Comparison of ENCODE assay signal across 24 mouse cellular contexts in the genomic region with DNA sequence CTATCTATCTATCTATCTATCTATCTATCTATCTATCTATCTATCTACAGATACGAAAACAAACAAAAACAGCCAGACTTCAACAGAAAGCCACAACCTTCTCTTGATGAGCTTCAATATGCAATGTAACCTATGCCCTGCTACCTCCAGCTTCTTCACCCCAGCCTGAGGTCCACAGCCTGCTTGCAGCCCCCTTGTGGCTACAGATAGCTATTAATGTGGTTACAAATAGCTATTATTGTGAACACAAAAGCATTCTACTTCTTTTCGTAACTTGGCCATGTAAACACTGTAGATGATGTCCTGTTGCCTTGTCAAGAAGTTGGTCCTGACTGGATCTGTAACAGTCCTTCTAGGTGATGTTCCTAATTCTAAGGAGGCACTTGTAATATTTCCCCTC. TPM values are rescaled to one million over a fixed set of nuclear protein-coding genes. Genes with fewer than 3 reads are reported as not detected.
A peak's percentile ranks its signal among the peaks of the same experiment; 100 is the strongest.
DNase-seq lines count a peak whose midpoint lies in the region; ATAC-seq and TF ChIP-seq lines count a peak whose summit lies in the region.
"Had no signal": no experiment of that assay in that cellular context is flagged by ENCODE, and none has a peak within 500 bp of the region (broad histone marks: within the 10 kb centered on the region; RNA-seq: fewer than 3 reads in every experiment).

No protein-coding gene starts in this region.

- no peak for ATAC-seq in Patski
- ATAC-seq: CD4-positive, CD25-positive, alpha-beta regulatory T cell, adult 4 months; forebrain, postnatal 0 days; liver, embryonic 12.5 days; midbrain, embryonic 15.5 days had no signal

- peak; percentile 30 for TF ChIP-seq RAD21 in CH12.LX (IDR thresholded peaks at IDR 0.05; ENCODE audit: low read depth, low read length)

- DNase-seq in gastrocnemius, adult 2 months: no peak
- DNase-seq in gastrocnemius, adult 18-20 months (ENCODE audit: low spot score): no peak
- no peak for DNase-seq in layer of hippocampus, adult 2 months (ENCODE audit: low spot score in 2 of 2)
- no peak for DNase-seq in layer of hippocampus, postnatal 10 days (ENCODE audit: low spot score in 2 of 2)
- DNase-seq in CH12.LX (ENCODE audit: extremely low read depth) (peak; percentile 11), Patski (ENCODE audit: low read depth, low spot score) (no peak)
- DNase-seq in thymus, postnatal 14 days: no peak
- DNase-seq in right cerebral cortex, adult 2 months (ENCODE audit: low spot score in 2 of 2): no peak
- DNase-seq: adrenal gland, postnatal 36 days; cerebellum, adult 9-11 months; forebrain, postnatal 0 days; kidney, adult 18-20 months; lung, adult 2 months; lung, postnatal 4 days; thymus, adult 2 months had no signal

- H3K4me2 ChIP-seq in CH12.LX (ENCODE audit: insufficient read depth, low read depth, poor library complexity, severe bottlenecking): no peak overlapping the region
- H3K4me2 ChIP-seq: embryonic facial prominence, embryonic 15.5 days; heart, embryonic 11.5 days; liver, embryonic 12.5 days; midbrain, embryonic 15.5 days; neural tube, embryonic 13.5 days had no signal

- peak; percentile 24; the same call in 1 of the 2 replicates for TF ChIP-seq CTCF in gastrocnemius, adult 2 months (IDR thresholded peaks at IDR 0.05)
- TF ChIP-seq CTCF in layer of hippocampus, adult 2 months (conservative IDR thresholded peaks at IDR 0.05): peak; percentile 49
- TF ChIP-seq CTCF in CH12.LX (conservative IDR thresholded peaks at IDR 0.05 in 1 of 2, IDR thresholded peaks at IDR 0.05 in 1 of 2; ENCODE audit: low read depth in 2 of 2, low read length in 2 of 2) (peak in 1 of 2 experiments; percentile 52; a peak in 3 of 4 replicates), Patski (IDR thresholded peaks at IDR 0.05) (peak; percentile 42)

- no peaks in the 10 kb centered on the region for H3K36me3 ChIP-seq in CH12.LX (replicated peaks in 1 of 2; ENCODE audit: control insufficient read depth in 1 of 2, insufficient read depth in 1 of 2, low read length in 1 of 2)
- H3K36me3 ChIP-seq: embryonic facial prominence, embryonic 15.5 days; forebrain, embryonic 10.5 days; hindbrain, embryonic 10.5 days; liver, embryonic 12.5 days; midbrain, embryonic 15.5 days; neural tube, embryonic 13.5 days had no signal

- POLR2A ChIA-PET in Patski (lab: Charles Lee): no interaction called here

- no peak for TF ChIP-seq POLR2A in CH12.LX (IDR thresholded peaks at IDR 0.05; ENCODE audit: low read depth, low read length)

- TF ChIP-seq EP300 in CH12.LX (IDR thresholded peaks at IDR 0.05; ENCODE audit: low read length): no peak

- H3K27me3 ChIP-seq in CH12.LX (replicated peaks) (no peaks in the 10 kb centered on the region), Patski (no peaks in the 10 kb centered on the region)
- H3K27me3 ChIP-seq: embryonic facial prominence, embryonic 15.5 days; liver, embryonic 12.5 days; midbrain, embryonic 15.5 days; neural tube, embryonic 13.5 days had no signal

- CTCF ChIA-PET in Patski (lab: Charles Lee): interaction anchor here (1.1 kb wide), 1 partner anchor 66 kb away, joined by 3 read pairs; no protein-coding TSS in a partner anchor

- dilution Hi-C loops in CH12.LX (cut with MboI; ENCODE audit: extremely low pct_ligation_motif_present, extremely low pct_unique_long_range_greater_than_20kb, low sequenced_read_pairs): no loop called here

- no peak overlapping the region for H3K27ac ChIP-seq in gastrocnemius, adult 2 months
- H3K27ac ChIP-seq in layer of hippocampus, adult 2 months: no peak overlapping the region
- H3K27ac ChIP-seq in CH12.LX (ENCODE audit: insufficient read depth, low read depth): no peak overlapping the region
- H3K27ac ChIP-seq: embryonic facial prominence, embryonic 15.5 days; forebrain, embryonic 10.5 days; hindbrain, embryonic 10.5 days; liver, embryonic 12.5 days; midbrain, embryonic 15.5 days; neural tube, embryonic 13.5 days had no signal

- in situ Hi-C loops in CH12.LX (cut with MboI; ENCODE audit: low pct_ligation_motif_present, low pct_unique_long_range_greater_than_20kb, low sequenced_read_pairs): no loop called here
- in situ Hi-C loops in Patski (cut with MboI; ENCODE audit: low pct_unique_long_range_greater_than_20kb): no loop called here

- no peaks in the 10 kb centered on the region for H3K79me2 ChIP-seq in CH12.LX (replicated peaks; ENCODE audit: control insufficient read depth, extremely low read depth, insufficient read depth, poor library complexity, severe bottlenecking)

- no peak overlapping the region for H3K9ac ChIP-seq in CH12.LX (ENCODE audit: insufficient read depth, low read depth)
- H3K9ac ChIP-seq: embryonic facial prominence, embryonic 15.5 days; forebrain, postnatal 0 days; liver, embryonic 12.5 days; midbrain, embryonic 15.5 days; neural tube, embryonic 13.5 days had no signal

- H3K4me1 ChIP-seq in CH12.LX (ENCODE audit: control insufficient read depth in 1 of 2, insufficient read depth in 2 of 2): no peaks in the 10 kb centered on the region
- H3K4me1 ChIP-seq: embryonic facial prominence, embryonic 15.5 days; forebrain, embryonic 10.5 days; hindbrain, embryonic 10.5 days; liver, embryonic 12.5 days; midbrain, embryonic 15.5 days; neural tube, embryonic 13.5 days had no signal

- intact Hi-C loops in gastrocnemius, adult 2 months (cut with DNase I): no loop called here

- no peak overlapping the region for H3K4me3 ChIP-seq in gastrocnemius, adult 2 months
- H3K4me3 ChIP-seq in layer of hippocampus, adult 2 months: no peak overlapping the region
- H3K4me3 ChIP-seq in CH12.LX (replicated peaks in 1 of 3; ENCODE audit: low read depth in 2 of 3, low read length in 2 of 3, poor library complexity in 1 of 3): no peak overlapping the region
- H3K4me3 ChIP-seq: embryonic facial prominence, embryonic 15.5 days; forebrain, embryonic 10.5 days; hindbrain, embryonic 10.5 days; liver, embryonic 12.5 days; midbrain, embryonic 15.5 days; myocyte; neural tube, embryonic 13.5 days had no signal

- H3K9me3 ChIP-seq in CH12.LX (replicated peaks; ENCODE audit: low read length): no peaks in the 10 kb centered on the region
- H3K9me3 ChIP-seq: embryonic facial prominence, embryonic 15.5 days; forebrain, embryonic 10.5 days; hindbrain, embryonic 10.5 days; liver, embryonic 12.5 days; midbrain, embryonic 15.5 days; neural tube, embryonic 13.5 days had no signal

TF ChIP-seq in CH12.LX, 34 proteins besides CTCF, POLR2A, EP300 and RAD21:
- peak; percentile 44; the same call in 1 of the 2 replicates for TF ChIP-seq SMC3 (IDR thresholded peaks at IDR 0.05; ENCODE audit: low read depth, low read length)
- TF ChIP-seq POLR2AphosphoS2 (IDR thresholded peaks at IDR 0.05; ENCODE audit: low read depth, low read length): no peak

RNA-seq across cellular contexts. Expression of gene Fbxo4, which starts 41.2 kb away (rescaled TPM):
- 1 to 10 TPM; 3.6 to 4.3 TPM for total RNA-seq in gastrocnemius, adult 2 months (2021)
- 1 to 10 TPM; 2.9 to 3.6 TPM for total RNA-seq in gastrocnemius, adult 18-20 months (2021)
- 1 to 10 TPM; 9.0 to 9.6 TPM for total RNA-seq in layer of hippocampus, adult 2 months (2021)
- 10 to 100 TPM in 1 of 2 experiments, 1 to 10 TPM in 1; 8.0 to 10.6 TPM for total RNA-seq in layer of hippocampus, postnatal 10 days (2021)
- total RNA-seq in CH12.LX (2012; rRNA removed) (15.4 and 16.4 TPM in 2 replicates), CH12.LX (2014; rRNA removed) (29.1 and 32.6 TPM in 2 replicates)
- polyA plus RNA-seq in CH12.LX (2012; ENCODE audit: insufficient read length, low read depth) (18.3 and 20.0 TPM in 2 replicates), Patski (2021) (23.6 TPM)

RNA-seq across cellular contexts. Expression of gene AW549877, which starts 57.4 kb away (rescaled TPM):
- total RNA-seq in gastrocnemius, adult 2 months (2021): 10 to 100 TPM; 12.6 to 13.4 TPM
- total RNA-seq in gastrocnemius, adult 18-20 months (2021): 10 to 100 TPM; 10.5 to 12.1 TPM
- total RNA-seq in layer of hippocampus, adult 2 months (2021): 10 to 100 TPM; 44.3 to 44.7 TPM
- 10 to 100 TPM; 41.9 to 43.4 TPM for total RNA-seq in layer of hippocampus, postnatal 10 days (2021)
- 4.3 and 6.0 TPM in 2 replicates for total RNA-seq in CH12.LX (2012; rRNA removed)
- total RNA-seq in CH12.LX (2014; rRNA removed): 10.7 and 11.6 TPM in 2 replicates
- 12.3 and 13.2 TPM in 2 replicates for polyA plus RNA-seq in CH12.LX (2012; ENCODE audit: insufficient read length, low read depth)
- 60.1 TPM for polyA plus RNA-seq in Patski (2021)
